Mouse (Mus musculus) ES-Bruce4 (cell line): ENCODE data around the gene 1700003F12Rik. TPM values are rescaled to one million over a fixed set of nuclear protein-coding genes. Genes with fewer than 3 reads are reported as not detected.

ENCODE experiments used
- H3K27ac ChIP-seq: 2 replicates; pipeline ENCODE4 v1.5.1; 2012; ENCODE audit warnings: low read length, inconsistent platforms; ENCODE audit not compliant: insufficient read depth
- H3K27me3 ChIP-seq: 2 replicates; pipeline ENCODE4 v1.6.1; 2012; ENCODE audit warnings: mild to moderate bottlenecking, low read length, inconsistent platforms; ENCODE audit not compliant: control insufficient read depth, poor library complexity, insufficient read depth, severe bottlenecking
- H3K36me3 ChIP-seq: 2 replicates; pipeline ENCODE4 v1.6.1; 2012; ENCODE audit warnings: inconsistent platforms, mild to moderate bottlenecking, low read length, moderate library complexity; ENCODE audit not compliant: control insufficient read depth, poor library complexity, insufficient read depth, severe bottlenecking
- H3K4me1 ChIP-seq: one replicate; pipeline ENCODE4 v1.8.1; 2011; ENCODE audit warnings: low read length; ENCODE audit not compliant: control insufficient read depth, insufficient read depth
- H3K4me3 ChIP-seq: 2 replicates; pipeline ENCODE4 v1.5.1; 2011; ENCODE audit warnings: low read depth, mild to moderate bottlenecking, low read length
- H3K9ac ChIP-seq: 2 replicates; pipeline ENCODE4 v1.6.1; 2012; ENCODE audit warnings: low read depth, mild to moderate bottlenecking, inconsistent platforms; ENCODE audit not compliant: poor library complexity, severe bottlenecking
- H3K9me3 ChIP-seq: replicated peaks from 2 replicates; pipeline ENCODE4 v1.6.1; 2012; ENCODE audit warnings: mild to moderate bottlenecking, low read length, inconsistent platforms; ENCODE audit not compliant: control insufficient read depth, poor library complexity, insufficient read depth, severe bottlenecking
- CTCF ChIP-seq: IDR thresholded peaks from one replicate; pipeline ENCODE4 v1.8.1; 2011; ENCODE audit warnings: low read depth, low read length
- EP300 ChIP-seq: IDR thresholded peaks from 2 replicates; pipeline ENCODE4 v1.6.1; 2011; ENCODE audit warnings: low read depth, low read length; ENCODE audit not compliant: insufficient read depth
- POLR2A ChIP-seq: IDR thresholded peaks from one replicate; pipeline ENCODE4 v1.8.1; 2011; ENCODE audit warnings: low read length; ENCODE audit not compliant: insufficient read depth
- polyA plus RNA-seq: library from polyadenylated mRNA; stranded (reverse); fragments of >200 nt; gene quantifications from 2 replicates; pipeline ENCODE4 v1.2.4, GENCODE M21; 2011; ENCODE audit warnings: low read depth; ENCODE audit not compliant: missing spikeins, insufficient read depth, insufficient read length

The 1700003F12Rik gene
- polyA plus RNA-seq, 1 experiment: not detected

GRCm38 (mm10) chr2:154508450-154508849 is 38.4 kb upstream of the 1700003F12Rik start:
- Histone ChIP-seq H3K9ac (no peak overlapping the region), H3K4me3 (no peak overlapping the region), H3K36me3 (peaks cover 76% of the 10 kb centered on the region), H3K9me3 (no peaks in the 10 kb centered on the region), H3K4me1 (no peaks in the 10 kb centered on the region), H3K27me3 (no peaks in the 10 kb centered on the region), H3K27ac (no peak overlapping the region)
- TF ChIP-seq POLR2A (no peak), CTCF (no peak), EP300 (no peak)

DNA sequence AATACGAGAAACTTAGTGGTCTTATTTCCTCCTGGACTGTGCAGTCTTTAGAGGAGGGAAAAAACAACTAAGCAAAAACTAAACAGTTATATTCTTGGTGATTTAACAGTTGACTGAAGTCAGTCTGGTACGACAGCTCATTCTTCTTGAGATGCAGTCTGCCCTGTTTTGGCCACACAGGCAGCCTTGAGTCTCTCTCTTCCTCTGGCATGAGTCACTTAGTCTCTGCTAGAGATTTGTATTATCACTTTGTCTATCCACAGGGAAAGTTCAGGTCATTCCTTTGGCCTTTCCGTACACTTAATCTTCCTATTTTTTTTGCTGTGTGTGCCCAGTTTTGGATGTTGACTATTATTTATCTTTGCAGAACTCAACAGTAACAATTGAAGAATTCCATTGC is 36.7 kb upstream of the 1700003F12Rik start:
- Histone ChIP-seq H3K9ac (no peak overlapping the region), H3K27me3 (no peaks in the 10 kb centered on the region), H3K9me3 (no peaks in the 10 kb centered on the region), H3K36me3 (peaks cover 70% of the 10 kb centered on the region), H3K27ac (no peak overlapping the region), H3K4me1 (no peaks in the 10 kb centered on the region), H3K4me3 (no peak overlapping the region)
- TF ChIP-seq POLR2A: no peak
- TF ChIP-seq CTCF: no peak
- no peak for TF ChIP-seq EP300

- no peaks in the 10 kb centered on the region for H3K4me1 ChIP-seq
- no peak overlapping the region for H3K4me3 ChIP-seq
- H3K9me3 ChIP-seq: no peaks in the 10 kb centered on the region
- H3K27ac ChIP-seq: no peak overlapping the region
- H3K9ac ChIP-seq: no peak overlapping the region
- peaks cover 74% of the 10 kb centered on the region for H3K36me3 ChIP-seq
- no peaks in the 10 kb centered on the region for H3K27me3 ChIP-seq
- no peak for TF ChIP-seq CTCF
- TF ChIP-seq EP300: no peak
- no peak for TF ChIP-seq POLR2A
These were observed 29.9 kb upstream of the 1700003F12Rik start for GRCm38 (mm10) chr2:154516944-154517343.

- TF ChIP-seq EP300 (no peak), POLR2A (no peak), CTCF (no peak)
- no peak overlapping the region for H3K4me3 ChIP-seq
- H3K27ac ChIP-seq: no peak overlapping the region
- peaks cover 73% of the 10 kb centered on the region for H3K36me3 ChIP-seq
- H3K9ac ChIP-seq: no peak overlapping the region
- no peaks in the 10 kb centered on the region for H3K4me1 ChIP-seq
- H3K27me3 ChIP-seq: no peaks in the 10 kb centered on the region
- no peaks in the 10 kb centered on the region for H3K9me3 ChIP-seq
These were observed 29.5 kb upstream of the 1700003F12Rik start for GRCm38 (mm10) chr2:154517424-154517823.

- no peaks in the 10 kb centered on the region for H3K27me3 ChIP-seq
- no peaks in the 10 kb centered on the region for H3K9me3 ChIP-seq
- H3K36me3 ChIP-seq: peaks cover 79% of the 10 kb centered on the region
- TF ChIP-seq CTCF (no peak), POLR2A (no peak), EP300 (no peak)
- H3K4me3 ChIP-seq: no peak overlapping the region
- no peak overlapping the region for H3K9ac ChIP-seq
- H3K27ac ChIP-seq: no peak overlapping the region
- H3K4me1 ChIP-seq: no peaks in the 10 kb centered on the region
These were observed 25.4 kb upstream of the 1700003F12Rik start for GRCm38 (mm10) chr2:154521449-154521848.

- Histone ChIP-seq H3K27ac (no peak overlapping the region), H3K9ac (no peak overlapping the region), H3K36me3 (peaks cover 74% of the 10 kb centered on the region), H3K4me1 (no peaks in the 10 kb centered on the region), H3K9me3 (no peaks in the 10 kb centered on the region), H3K4me3 (no peak overlapping the region), H3K27me3 (no peaks in the 10 kb centered on the region)
- no peak for TF ChIP-seq POLR2A
- TF ChIP-seq EP300: no peak
- TF ChIP-seq CTCF: no peak
These were observed 24.6 kb upstream of the 1700003F12Rik start for GRCm38 (mm10) chr2:154522334-154522733.

DNA sequence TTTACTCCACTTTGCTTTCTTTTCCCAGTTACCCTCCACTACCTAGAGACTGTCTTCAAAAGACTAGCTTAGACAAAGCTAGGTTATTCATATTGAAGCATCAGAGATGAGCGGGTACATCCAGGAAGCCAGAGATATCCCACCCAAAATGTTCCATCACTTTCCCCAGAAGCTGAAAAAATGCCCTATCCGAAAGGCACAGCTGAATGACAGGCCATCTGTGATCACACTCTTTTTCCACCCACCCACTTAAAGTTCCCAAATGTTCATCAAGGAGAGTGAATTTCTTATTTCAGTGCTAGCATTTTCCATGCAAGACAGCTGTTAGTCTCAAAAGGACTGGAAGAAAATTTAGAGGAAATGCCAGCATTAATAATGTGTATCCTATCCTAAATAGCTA is 21.6 kb upstream of the 1700003F12Rik start:
- TF ChIP-seq EP300 (no peak), CTCF (no peak), POLR2A (no peak)
- Histone ChIP-seq H3K9me3 (no peaks in the 10 kb centered on the region), H3K27me3 (no peaks in the 10 kb centered on the region), H3K27ac (no peak overlapping the region), H3K4me3 (no peak overlapping the region), H3K4me1 (no peaks in the 10 kb centered on the region), H3K36me3 (peaks cover 76% of the 10 kb centered on the region), H3K9ac (no peak overlapping the region)
